Mouse (Mus musculus): ENCODE measurements around the gene Pfdn6. TPM values are rescaled to one million over a fixed set of nuclear protein-coding genes. Genes with fewer than 3 reads are reported as not detected.

The Pfdn6 gene
- polyA plus RNA-seq, 1 experiment from 2014 or later: 184 TPM

DNA sequence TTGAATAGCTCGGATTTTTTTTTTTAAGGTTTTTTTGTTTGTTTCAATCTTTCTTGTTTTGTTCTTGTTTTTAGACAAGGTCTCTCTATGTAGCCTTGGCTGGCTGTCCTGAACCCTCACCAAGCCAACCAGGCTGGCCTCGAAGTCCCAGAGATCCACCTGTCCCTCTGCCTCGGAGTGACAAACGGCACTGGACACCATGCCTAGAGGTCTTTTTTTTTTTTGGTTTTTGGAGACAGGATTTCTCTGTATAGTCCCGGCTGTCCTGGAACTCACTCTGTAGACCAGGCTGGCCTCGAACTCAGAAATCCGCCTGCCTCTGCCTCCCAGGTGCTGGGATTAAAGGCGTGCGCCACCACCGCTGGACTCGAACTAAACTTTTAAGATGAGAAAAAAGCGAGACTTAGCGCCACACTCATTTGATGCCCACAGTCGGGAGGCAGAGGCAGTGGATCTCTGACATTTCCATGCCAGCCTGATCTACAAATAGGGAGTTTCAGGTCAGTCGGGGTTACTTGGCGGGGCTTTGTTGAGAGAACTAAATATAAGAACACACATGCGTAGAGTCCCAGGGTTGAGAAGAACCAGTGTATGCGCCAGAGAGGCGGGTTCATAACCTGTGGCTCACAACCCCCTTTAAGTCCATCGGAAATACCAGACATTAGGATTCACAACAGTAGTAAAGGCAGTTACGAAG, 11.7 kb downstream of the Pfdn6 start:
- H3K36me3 ChIP-seq: peaks cover 31% of the 10 kb centered on the region
- H3K27ac ChIP-seq: no peak overlapping the region
- H3K4me1 ChIP-seq: peaks cover 21% of the 10 kb centered on the region
- 61% methylated on average over 21 of the region's 21 CpGs for WGBS
- ATAC-seq (ENCODE audit: low FRiP score, low read depth): no peak
- peak overlapping the region; percentile 98 for H3K4me2 ChIP-seq (replicated peaks)
- H3K9ac ChIP-seq: peak overlapping the region; percentile 77
- no peaks in the 10 kb centered on the region for H3K9me3 ChIP-seq
- peak overlapping the region; percentile 82 for H3K4me3 ChIP-seq
- H3K27me3 ChIP-seq (replicated peaks): no peaks in the 10 kb centered on the region; the same call in 1 of the 2 replicates

DNA sequence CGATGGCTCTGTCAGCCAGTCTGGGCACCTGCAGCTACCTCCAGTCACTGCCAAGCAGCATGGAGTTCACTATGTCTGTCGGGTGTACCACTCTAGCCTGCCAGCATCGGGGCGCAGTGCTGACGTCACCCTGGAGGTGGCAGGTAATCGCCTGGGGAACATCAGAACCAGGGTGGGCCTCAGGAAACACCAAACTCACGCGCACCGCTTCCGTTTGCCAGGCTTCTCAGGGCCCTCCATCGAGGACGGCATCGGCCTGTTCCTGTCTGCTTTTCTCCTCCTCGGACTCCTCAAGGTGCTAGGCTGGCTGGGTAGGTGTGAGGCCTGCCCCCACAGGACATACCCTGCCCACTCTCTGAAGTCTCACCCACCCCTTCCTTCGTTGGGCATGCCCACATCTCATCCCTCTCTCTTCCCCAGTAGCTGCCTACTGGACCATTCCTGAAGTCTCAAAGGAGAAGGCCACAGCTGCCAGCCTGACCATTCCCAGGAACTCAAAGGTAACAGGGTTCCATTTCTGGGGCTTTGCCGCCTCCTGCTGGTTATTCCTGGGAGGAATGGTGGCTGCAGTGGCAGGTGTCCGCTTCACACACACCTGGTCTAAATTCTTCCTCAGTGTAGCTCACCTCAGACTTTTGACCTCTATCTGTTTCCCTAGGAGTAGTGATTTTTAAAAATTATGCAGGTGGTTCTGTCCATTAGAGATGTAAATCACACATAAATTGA, 13.8 kb downstream of the Pfdn6 start:
- Histone ChIP-seq H3K9ac (no peak overlapping the region), H3K9me3 (no peaks in the 10 kb centered on the region), H3K27ac (no peak overlapping the region), H3K4me2 (replicated peaks) (no peak overlapping the region), H3K4me3 (no peak overlapping the region), H3K36me3 (peaks cover 14% of the 10 kb centered on the region; the same call in 1 of the 2 replicates), H3K4me1 (peaks cover 18% of the 10 kb centered on the region), H3K27me3 (replicated peaks) (no peaks in the 10 kb centered on the region; the same call in 1 of the 2 replicates)
- WGBS: 79% methylated on average over 17 of the region's 17 CpGs
- ATAC-seq (ENCODE audit: low FRiP score, low read depth): no peak

DNA sequence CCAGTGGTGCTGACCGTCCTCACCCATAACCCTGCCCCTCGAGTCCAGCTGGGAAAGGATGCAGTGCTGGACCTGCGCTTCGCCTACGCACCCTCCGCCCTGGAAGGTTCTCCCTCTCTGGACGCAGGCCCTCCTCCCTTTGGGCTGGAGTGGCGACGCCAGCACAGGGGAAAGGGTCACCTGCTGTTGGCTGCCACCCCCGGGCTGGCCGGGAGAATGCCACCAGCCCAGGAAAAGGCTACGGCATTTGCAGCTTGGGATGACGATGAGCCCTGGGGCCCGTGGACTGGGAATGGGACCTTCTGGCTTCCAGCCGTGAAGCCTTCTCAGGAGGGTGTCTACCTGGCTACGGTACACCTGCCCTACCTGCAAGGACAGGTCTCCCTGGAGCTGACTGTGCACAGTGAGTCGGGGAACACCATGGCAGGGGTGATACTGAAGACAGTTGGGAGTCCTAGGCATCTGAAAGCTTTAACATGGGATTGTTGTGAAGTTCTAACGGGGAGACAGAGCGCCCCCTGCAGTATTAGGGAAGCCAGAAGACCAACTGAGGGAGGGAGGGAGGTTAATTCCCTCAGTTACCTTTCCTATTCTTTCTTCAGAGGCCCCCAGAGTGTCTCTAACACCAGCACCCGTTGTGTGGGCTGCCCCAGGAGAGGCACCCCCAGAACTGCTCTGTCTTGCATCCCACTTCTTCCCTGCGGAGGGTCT, 14.6 kb downstream of the Pfdn6 start:
- H3K4me3 ChIP-seq: no peak overlapping the region
- H3K36me3 ChIP-seq: peaks cover 14% of the 10 kb centered on the region; the same call in 1 of the 2 replicates
- no peak overlapping the region for H3K9ac ChIP-seq
- H3K4me1 ChIP-seq: peaks cover 10% of the 10 kb centered on the region
- H3K9me3 ChIP-seq: no peaks in the 10 kb centered on the region
- H3K4me2 ChIP-seq (replicated peaks): no peak overlapping the region
- ATAC-seq (ENCODE audit: low FRiP score, low read depth): no peak
- WGBS: 81% methylated on average over 21 of the region's 21 CpGs
- H3K27ac ChIP-seq: no peak overlapping the region
- no peaks in the 10 kb centered on the region for H3K27me3 ChIP-seq (replicated peaks)

DNA sequence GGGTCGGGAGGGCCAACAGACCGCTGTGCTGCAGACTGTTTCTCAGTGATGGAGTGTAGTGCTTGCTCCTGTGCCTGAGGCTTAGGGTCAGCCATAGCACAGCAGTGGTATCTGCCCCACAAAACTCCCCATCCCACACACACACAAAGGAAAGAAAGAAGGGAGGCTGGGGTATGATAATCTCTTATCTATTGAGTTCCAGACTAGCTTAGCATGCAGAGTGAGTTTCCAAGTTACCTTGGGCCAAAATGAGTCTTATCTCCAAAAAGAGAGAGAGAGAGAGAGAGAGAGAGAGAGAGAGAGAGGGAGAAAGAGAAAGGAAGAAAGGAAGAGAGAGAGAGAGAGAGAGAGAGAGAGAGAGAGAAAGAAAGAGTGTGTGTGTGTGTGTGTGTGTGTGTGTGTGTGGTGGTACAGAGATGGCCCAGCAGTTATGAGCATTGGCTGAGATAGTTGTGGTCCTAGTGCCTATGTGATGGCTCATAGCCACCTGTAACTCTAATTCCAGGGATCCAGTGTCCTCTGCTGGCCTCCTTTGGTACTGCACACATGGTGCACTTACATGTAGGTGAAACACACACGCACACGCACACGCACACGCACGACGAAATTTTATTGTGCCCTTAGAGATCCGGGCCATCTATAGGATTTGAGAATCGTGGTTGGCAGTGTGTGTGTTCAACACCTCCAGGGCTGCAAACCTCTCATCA, 15.4 kb downstream of the Pfdn6 start:
- no peak overlapping the region for H3K4me3 ChIP-seq
- H3K9me3 ChIP-seq: no peaks in the 10 kb centered on the region
- no peak for ATAC-seq (ENCODE audit: low FRiP score, low read depth)
- H3K36me3 ChIP-seq: peaks cover 14% of the 10 kb centered on the region; the same call in 1 of the 2 replicates
- H3K4me2 ChIP-seq (replicated peaks): no peak overlapping the region
- no peak overlapping the region for H3K27ac ChIP-seq
- H3K27me3 ChIP-seq (replicated peaks): no peaks in the 10 kb centered on the region
- no peak overlapping the region for H3K9ac ChIP-seq
- peaks cover 14% of the 10 kb centered on the region for H3K4me1 ChIP-seq
- WGBS: 88% methylated on average over 10 of the region's 10 CpGs

DNA sequence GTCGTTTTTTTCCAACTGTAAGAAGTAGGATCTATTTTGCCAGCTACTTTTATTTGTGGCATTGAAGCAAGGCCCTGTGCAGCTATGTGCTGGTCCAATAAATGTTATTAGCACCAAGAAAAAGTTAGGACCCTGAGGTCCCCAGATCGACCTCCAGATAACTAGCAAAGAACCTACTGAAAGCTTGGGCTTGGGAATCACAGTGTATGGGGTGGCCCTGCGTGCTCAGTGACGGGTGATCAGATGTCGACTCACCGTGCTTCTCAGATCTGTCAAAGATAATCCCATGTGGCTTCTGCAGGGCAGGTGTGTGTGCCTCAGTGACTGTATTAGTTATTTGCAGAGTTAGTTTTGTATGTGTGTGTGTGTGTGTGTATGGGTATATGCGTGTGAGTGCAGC, 18.8 kb downstream of the Pfdn6 start:
- Histone ChIP-seq H3K4me2 (replicated peaks) (0 out of 2 replicates have a peak overlapping the region, but pooled peaks have one; percentile 88), H3K27ac (no peak overlapping the region), H3K4me1 (peaks cover 29% of the 10 kb centered on the region), H3K4me3 (no peak overlapping the region), H3K36me3 (peaks cover 15% of the 10 kb centered on the region; the same call in 1 of the 2 replicates), H3K9ac (no peak overlapping the region), H3K9me3 (no peaks in the 10 kb centered on the region), H3K27me3 (replicated peaks) (no peaks in the 10 kb centered on the region)
- WGBS: 92% methylated on average over 7 of the region's 7 CpGs
- no peak for ATAC-seq (ENCODE audit: low FRiP score, low read depth)

DNA sequence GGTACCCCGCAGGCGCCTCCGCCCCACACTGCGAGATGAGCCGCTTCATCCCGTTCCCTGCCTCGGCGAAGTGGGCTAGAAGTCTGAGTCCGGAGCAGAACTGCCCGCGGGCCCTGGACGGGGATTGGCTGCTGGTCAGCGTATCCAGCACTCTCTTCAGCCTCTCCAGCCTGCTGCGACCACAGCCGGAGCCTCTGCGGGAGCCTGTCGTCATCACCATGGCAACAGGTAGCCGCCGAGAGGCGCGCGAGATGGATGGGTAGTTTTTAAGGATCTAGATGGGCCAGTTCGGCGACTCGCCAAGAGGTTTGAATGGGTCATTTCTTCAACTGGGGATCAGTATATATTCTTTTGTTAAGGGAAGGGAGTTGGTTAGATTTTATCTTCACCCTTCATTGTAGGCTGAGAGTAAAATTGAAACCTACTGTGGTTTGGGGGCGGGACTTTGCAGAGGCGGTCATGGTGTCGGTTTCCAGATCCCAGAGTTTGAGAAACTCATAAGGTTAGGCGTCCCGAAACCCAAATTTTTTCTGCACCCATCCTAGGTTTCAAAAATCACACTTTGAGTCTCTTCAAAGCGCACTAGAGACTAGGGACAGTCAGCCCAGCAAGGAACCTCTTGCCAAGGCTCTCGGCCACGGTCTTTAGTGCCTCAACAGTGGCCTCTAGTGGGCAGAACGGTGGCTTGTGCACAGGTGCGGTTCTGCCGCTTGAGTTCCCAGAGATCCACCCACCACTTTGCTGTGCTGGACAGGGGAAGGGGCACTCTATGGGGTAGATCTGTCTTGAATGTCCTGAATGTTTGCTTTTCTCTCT, 19.7 kb downstream of the Pfdn6 start:
- H3K4me2 ChIP-seq (replicated peaks): peak overlapping the region; percentile 88
- peak overlapping the region; percentile 49 for H3K4me3 ChIP-seq
- H3K36me3 ChIP-seq: peaks cover 8% of the 10 kb centered on the region; the same call in 1 of the 2 replicates
- WGBS: under 1% methylated on average over 36 of the region's 36 CpGs
- 0 out of 2 replicates have a peak overlapping the region, but pooled peaks have one; percentile 27 for H3K27ac ChIP-seq
- H3K4me1 ChIP-seq: peaks cover 29% of the 10 kb centered on the region
- no peaks in the 10 kb centered on the region for H3K9me3 ChIP-seq
- ATAC-seq (ENCODE audit: low FRiP score, low read depth): peak; percentile 22; the same call in 1 of the 2 replicates
- H3K9ac ChIP-seq: peak overlapping the region; percentile 67
- H3K27me3 ChIP-seq (replicated peaks): no peaks in the 10 kb centered on the region

DNA sequence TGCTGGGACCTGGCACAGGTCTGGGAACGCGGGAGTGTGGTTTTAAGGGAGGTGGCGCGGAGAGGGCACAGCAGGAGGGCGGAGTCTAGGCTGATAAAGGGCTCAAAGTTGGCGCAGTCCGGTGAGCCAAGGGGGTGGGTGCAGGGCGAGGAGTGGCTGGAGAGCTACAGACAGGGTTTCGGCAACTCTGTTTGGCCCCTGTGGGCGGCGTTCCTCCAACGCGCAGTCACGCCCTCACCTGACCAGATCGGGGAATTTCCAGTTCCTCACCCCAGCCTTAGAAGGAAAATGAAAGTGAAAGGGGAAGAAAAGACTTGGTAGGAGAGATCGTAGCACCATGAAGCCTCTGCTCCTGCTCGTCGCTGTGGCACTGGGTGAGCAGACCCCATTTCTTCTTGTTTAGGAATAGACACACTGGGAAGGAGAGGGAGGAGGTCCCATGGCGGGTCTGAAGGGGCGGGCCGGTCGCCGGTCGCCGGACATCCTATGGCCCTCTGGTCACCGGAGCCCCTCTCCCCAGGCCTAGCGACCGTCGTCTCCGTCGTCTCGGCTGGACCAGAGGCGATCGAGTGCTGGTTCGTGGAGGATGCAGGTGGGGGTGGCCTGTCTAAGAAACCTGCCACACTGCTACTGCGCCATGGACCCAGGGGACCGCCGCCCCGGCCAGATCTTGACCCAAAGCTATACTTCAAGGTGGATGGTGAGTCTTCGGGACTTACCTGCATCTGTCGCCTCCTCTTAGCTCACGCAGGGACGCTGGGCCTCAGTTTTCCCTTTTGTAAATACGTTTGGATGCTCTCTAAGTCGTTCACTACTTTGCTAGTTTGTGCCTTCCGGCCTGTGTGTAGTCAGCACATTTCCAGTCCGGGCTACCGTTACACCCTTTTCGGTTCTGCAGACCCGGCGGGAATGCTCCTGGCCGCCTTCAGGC, 20.5 kb downstream of the Pfdn6 start:
- H3K4me2 ChIP-seq (replicated peaks): peak overlapping the region; percentile 88
- 0 out of 2 replicates have a peak overlapping the region, but pooled peaks have one; percentile 27 for H3K27ac ChIP-seq
- ATAC-seq (ENCODE audit: low FRiP score, low read depth): no peak
- H3K27me3 ChIP-seq (replicated peaks): no peaks in the 10 kb centered on the region
- peak overlapping the region; percentile 49 for H3K4me3 ChIP-seq
- peaks cover 35% of the 10 kb centered on the region for H3K4me1 ChIP-seq
- H3K9ac ChIP-seq: peak overlapping the region; percentile 67
- under 1% methylated on average over 52 of the region's 52 CpGs for WGBS
- peaks cover 10% of the 10 kb centered on the region for H3K36me3 ChIP-seq
- no peaks in the 10 kb centered on the region for H3K9me3 ChIP-seq

DNA sequence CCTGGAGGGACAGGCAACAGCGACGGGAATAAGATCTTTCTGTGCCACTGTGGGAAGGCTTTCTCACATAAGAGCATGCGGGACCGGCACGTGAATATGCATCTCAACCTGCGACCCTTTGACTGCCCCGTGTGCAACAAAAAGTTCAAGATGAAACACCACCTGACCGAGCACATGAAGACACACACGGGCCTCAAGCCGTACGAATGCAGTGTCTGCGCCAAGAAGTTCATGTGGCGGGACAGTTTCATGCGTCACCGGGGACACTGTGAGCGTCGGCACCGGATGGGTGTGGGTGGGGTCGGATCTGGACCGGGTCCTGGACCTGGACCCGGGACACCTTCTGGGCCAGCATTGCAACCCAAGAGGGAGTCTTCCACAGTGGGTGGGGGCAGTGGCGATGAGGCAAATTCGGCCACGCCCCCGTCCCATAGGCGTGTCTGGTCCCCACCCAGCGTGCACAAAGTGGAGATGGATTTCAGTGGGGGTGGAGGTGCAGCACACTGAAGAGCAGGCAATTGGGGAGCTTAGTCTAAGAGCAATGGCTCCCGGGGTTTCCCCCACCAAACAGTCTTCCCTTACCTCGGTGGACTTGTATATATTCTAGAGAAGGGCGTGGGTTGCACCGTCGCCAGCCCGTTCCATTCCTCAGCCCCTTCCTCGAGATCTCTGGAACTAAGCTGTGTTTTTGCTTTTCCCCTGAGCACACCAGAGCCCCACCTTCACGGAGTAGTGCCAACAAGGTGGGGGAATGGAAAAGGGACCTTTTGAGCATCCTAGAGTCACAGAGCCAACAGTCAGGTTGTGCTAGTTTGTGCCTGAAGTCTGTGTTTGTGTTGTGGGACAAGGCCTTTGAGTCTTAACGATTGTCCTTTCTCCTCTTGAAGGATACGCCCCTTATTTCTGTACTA, 21.6 kb downstream of the Pfdn6 start:
- peaks cover 20% of the 10 kb centered on the region for H3K36me3 ChIP-seq
- H3K4me3 ChIP-seq: no peak overlapping the region
- H3K4me1 ChIP-seq: peaks cover 38% of the 10 kb centered on the region
- H3K27ac ChIP-seq: no peak overlapping the region
- no peaks in the 10 kb centered on the region for H3K9me3 ChIP-seq
- 64% methylated on average over 37 of the region's 37 CpGs for WGBS
- no peak for ATAC-seq (ENCODE audit: low FRiP score, low read depth)
- H3K9ac ChIP-seq: no peak overlapping the region
- H3K27me3 ChIP-seq (replicated peaks): no peaks in the 10 kb centered on the region
- peak overlapping the region; percentile 88 for H3K4me2 ChIP-seq (replicated peaks)

DNA sequence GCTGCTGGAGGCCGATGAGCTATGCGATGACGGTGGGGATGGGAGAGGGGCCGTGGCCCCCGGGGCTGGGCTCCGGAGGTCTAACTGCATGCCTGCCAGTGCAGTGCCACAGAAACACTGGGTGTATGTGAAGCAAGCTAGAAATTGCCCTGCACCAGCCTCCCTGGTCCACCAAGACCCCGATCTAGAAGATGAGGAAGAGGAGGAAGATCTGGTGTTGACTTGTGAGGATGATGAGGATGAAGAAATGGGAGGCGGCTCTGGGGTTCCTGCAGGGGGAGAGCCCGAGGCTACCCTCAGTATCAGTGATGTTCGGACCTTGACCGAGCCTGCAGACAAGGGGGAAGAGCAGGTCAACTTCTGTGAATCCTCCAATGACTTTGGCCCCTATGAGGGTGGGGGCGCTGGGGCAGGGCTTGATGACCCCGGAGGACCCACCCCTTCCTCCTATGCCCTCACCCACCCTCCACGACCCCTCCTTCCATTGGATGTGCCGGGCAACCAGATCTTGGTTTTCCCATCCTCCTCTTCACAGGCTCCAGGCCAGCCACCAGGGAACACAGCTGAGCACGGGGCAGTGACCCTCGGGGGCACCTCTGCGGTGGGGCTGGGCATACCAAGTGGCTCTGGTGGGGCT, 22.4 kb downstream of the Pfdn6 start:
- peak overlapping the region; percentile 88 for H3K4me2 ChIP-seq (replicated peaks)
- H3K4me1 ChIP-seq: peaks cover 38% of the 10 kb centered on the region
- H3K4me3 ChIP-seq: no peak overlapping the region
- ATAC-seq (ENCODE audit: low FRiP score, low read depth): no peak
- peaks cover 27% of the 10 kb centered on the region for H3K36me3 ChIP-seq
- H3K9ac ChIP-seq: no peak overlapping the region
- H3K27me3 ChIP-seq (replicated peaks): no peaks in the 10 kb centered on the region
- 89% methylated on average over 18 of the region's 18 CpGs for WGBS
- no peak overlapping the region for H3K27ac ChIP-seq
- H3K9me3 ChIP-seq: no peaks in the 10 kb centered on the region

All from neural tube, embryonic 12.5 days (tissue).